Mouse (Mus musculus): Measurements from ENCODE around the gene Sele. TPM values are rescaled to one million over a fixed set of nuclear protein-coding genes. Genes with fewer than 3 reads are reported as not detected.

Gene Sele
- total RNA-seq (2021) (under 1 TPM; 0.23 to 0.70 TPM), polyA plus RNA-seq (2012; rRNA removed) (0.70 and 1.2 TPM in 2 replicates)
- long read RNA-seq, result 0 reads

DNA sequence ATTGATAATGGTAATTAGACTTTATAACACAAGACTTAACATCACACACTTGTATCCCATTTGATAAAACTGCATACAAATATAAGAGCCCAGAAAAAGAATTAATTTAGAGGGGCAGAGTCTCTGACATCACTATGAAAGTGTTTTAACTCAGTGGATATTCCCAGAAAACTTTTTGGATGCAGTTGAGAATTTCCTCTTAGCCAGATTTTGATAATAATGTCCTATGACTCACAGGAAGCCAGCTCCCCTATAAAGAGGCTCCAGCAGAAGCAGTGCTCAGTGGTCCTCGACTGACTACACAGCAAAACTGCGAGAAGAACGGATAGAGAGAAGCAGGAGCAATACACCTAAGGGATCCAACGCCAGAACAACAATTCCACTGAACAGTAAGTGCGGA, at the start of gene Sele:
Gene Sele, plus strand, starts transcription at position 301 of the 400 bp plus-strand sequence.
- intact Hi-C loops (cut with DNase I), result no loop called here
- Histone ChIP-seq H3K79me2 (replicated peaks; ENCODE audit: control insufficient read depth, insufficient read depth, low read length) (no peaks in the 10 kb centered on the region), H3K9ac (ENCODE audit: low read depth, low read length) (no peak within 1 kb of the TSS), H3K27ac (no peak within 1 kb of the TSS), H3K27me3 (ENCODE audit: control insufficient read depth, insufficient read depth, low read length) (peaks cover 2% of the 10 kb centered on the region; the same call in 1 of the 2 replicates), H3K36me3 (ENCODE audit: control insufficient read depth, insufficient read depth, low read length) (no peaks in the 10 kb centered on the region), H3K4me3 (no peak within 1 kb of the TSS), H3K4me1 (ENCODE audit: control insufficient read depth, insufficient read depth, low read length) (no peaks in the 10 kb centered on the region)
- WGBS, result 38% methylated on average over 5 of the region's 5 CpGs
- TF ChIP-seq CTCF (IDR thresholded peaks at IDR 0.05) (no peak), POLR2A (IDR thresholded peaks at IDR 0.05; ENCODE audit: insufficient read depth, low read depth, low read length) (no peak), EP300 (IDR thresholded peaks at IDR 0.05; ENCODE audit: insufficient read depth, low read depth, low read length) (no peak)
- DNase-seq, result no peak

DNA sequence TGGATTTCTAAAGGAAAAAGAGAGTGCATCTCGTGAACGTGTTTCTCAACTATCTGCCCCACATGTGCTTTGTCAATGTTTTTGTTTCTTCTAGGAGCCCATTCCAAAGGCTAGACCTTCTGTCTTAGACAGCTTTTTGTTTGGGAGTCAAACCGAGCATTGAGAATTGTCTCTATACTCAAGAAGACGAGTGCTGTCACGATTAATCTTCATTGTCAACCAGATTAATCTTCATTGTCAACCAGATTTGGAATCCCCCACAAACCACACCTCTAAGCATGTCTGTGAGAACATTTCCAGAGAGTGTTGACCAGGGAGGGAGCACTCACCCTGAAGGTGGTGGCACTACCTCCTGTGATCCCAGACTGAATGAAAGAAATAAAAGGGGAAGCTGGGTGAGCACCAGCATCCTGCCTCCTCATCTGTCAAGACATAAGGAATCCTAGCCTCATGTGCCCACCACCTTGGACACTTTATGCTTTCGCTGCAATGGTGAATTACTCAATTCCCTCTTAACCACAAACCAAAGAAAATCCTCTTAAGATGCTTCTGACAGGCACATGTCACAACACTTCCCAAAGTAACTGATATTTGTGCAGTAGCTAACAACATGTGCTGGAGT, 46.1 kb upstream of the Sele start:
- 66% methylated on average over 6 of the region's 6 CpGs for WGBS
- DNase-seq, result no peak
- no peaks in the 10 kb centered on the region for H3K36me3 ChIP-seq (ENCODE audit: control insufficient read depth, insufficient read depth, low read length)
- intact Hi-C loops (cut with DNase I), result no loop called here
- no peaks in the 10 kb centered on the region for H3K4me1 ChIP-seq (ENCODE audit: control insufficient read depth, insufficient read depth, low read length)
- TF ChIP-seq EP300 (IDR thresholded peaks at IDR 0.05; ENCODE audit: insufficient read depth, low read depth, low read length) (no peak), CTCF (IDR thresholded peaks at IDR 0.05) (no peak), POLR2A (IDR thresholded peaks at IDR 0.05; ENCODE audit: insufficient read depth, low read depth, low read length) (no peak)
- no peak overlapping the region for H3K27ac ChIP-seq
- no peak overlapping the region for H3K4me3 ChIP-seq
- H3K9ac ChIP-seq (ENCODE audit: low read depth, low read length), result no peak overlapping the region
- no peaks in the 10 kb centered on the region for H3K27me3 ChIP-seq (ENCODE audit: control insufficient read depth, insufficient read depth, low read length)
- no peaks in the 10 kb centered on the region for H3K79me2 ChIP-seq (replicated peaks; ENCODE audit: control insufficient read depth, insufficient read depth, low read length)

GRCm38 (mm10) chr1:164004311-164004710, 43.7 kb upstream of the Sele start:
- WGBS, result 76% methylated on average over 3 of the region's 3 CpGs
- H3K4me3 ChIP-seq, result no peak overlapping the region
- H3K4me1 ChIP-seq (ENCODE audit: control insufficient read depth, insufficient read depth, low read length), result no peaks in the 10 kb centered on the region
- H3K27ac ChIP-seq, result no peak overlapping the region
- no peaks in the 10 kb centered on the region for H3K79me2 ChIP-seq (replicated peaks; ENCODE audit: control insufficient read depth, insufficient read depth, low read length)
- TF ChIP-seq POLR2A (IDR thresholded peaks at IDR 0.05; ENCODE audit: insufficient read depth, low read depth, low read length) (no peak), CTCF (IDR thresholded peaks at IDR 0.05) (no peak), EP300 (IDR thresholded peaks at IDR 0.05; ENCODE audit: insufficient read depth, low read depth, low read length) (no peak)
- DNase-seq, result no peak
- H3K36me3 ChIP-seq (ENCODE audit: control insufficient read depth, insufficient read depth, low read length), result no peaks in the 10 kb centered on the region
- H3K9ac ChIP-seq (ENCODE audit: low read depth, low read length), result no peak overlapping the region
- intact Hi-C loops (cut with DNase I), result no loop called here
- no peaks in the 10 kb centered on the region for H3K27me3 ChIP-seq (ENCODE audit: control insufficient read depth, insufficient read depth, low read length)

DNA sequence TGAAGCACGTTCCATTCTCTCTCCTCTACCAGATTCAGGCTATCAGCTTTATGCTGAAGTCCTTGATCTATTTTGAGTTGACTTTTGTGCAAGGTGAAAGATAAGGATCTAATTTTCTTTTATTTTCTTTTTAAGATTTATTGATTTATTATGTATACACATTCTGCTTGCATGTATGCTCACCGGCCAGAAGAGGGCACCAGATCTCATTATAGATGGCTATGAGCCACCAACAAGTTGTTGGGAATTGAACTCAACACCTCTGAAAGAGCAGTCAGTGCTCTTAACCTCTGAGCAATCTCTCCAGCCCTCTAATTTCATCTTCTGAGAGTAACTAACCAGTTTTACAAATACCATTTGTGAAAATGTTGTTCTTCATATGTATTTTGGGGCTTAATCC, 38.8 kb upstream of the Sele start:
- no peak overlapping the region for H3K27ac ChIP-seq
- intact Hi-C loops (cut with DNase I), result loop anchor here (1.0 kb wide), 1 partner anchor 129 kb away; no protein-coding TSS in a partner anchor
- H3K79me2 ChIP-seq (replicated peaks; ENCODE audit: control insufficient read depth, insufficient read depth, low read length), result no peaks in the 10 kb centered on the region
- TF ChIP-seq CTCF (IDR thresholded peaks at IDR 0.05), result peak; percentile 82
- TF ChIP-seq EP300 (IDR thresholded peaks at IDR 0.05; ENCODE audit: insufficient read depth, low read depth, low read length), result no peak
- TF ChIP-seq POLR2A (IDR thresholded peaks at IDR 0.05; ENCODE audit: insufficient read depth, low read depth, low read length), result no peak
- no peak overlapping the region for H3K9ac ChIP-seq (ENCODE audit: low read depth, low read length)
- H3K27me3 ChIP-seq (ENCODE audit: control insufficient read depth, insufficient read depth, low read length), result no peaks in the 10 kb centered on the region
- H3K36me3 ChIP-seq (ENCODE audit: control insufficient read depth, insufficient read depth, low read length), result no peaks in the 10 kb centered on the region
- H3K4me3 ChIP-seq, result no peak overlapping the region
- no peaks in the 10 kb centered on the region for H3K4me1 ChIP-seq (ENCODE audit: control insufficient read depth, insufficient read depth, low read length)
- DNase-seq, result no peak
- WGBS, result 42% methylated on average over 2 of the region's 2 CpGs

DNA sequence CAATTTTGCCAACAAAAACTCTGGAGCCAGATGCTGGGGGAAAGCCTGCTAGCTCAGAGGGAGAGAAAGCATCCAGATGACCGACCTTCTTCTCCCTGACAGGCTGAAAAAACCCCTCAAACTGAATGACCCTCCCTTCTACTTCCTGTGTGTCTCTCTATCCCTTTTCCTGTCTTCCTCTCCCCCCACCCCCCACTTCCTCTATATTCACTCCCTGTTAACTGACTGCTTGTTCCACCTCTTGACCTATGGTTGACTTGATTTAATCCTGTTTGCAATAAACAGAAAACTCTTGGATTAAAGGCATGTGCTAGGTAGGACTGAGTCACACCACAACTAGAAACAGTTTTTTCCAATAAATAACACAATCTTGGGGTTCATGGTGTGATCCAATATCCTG, 33.4 kb upstream of the Sele start:
- Histone ChIP-seq H3K4me3 (no peak overlapping the region), H3K27me3 (ENCODE audit: control insufficient read depth, insufficient read depth, low read length) (no peaks in the 10 kb centered on the region), H3K4me1 (ENCODE audit: control insufficient read depth, insufficient read depth, low read length) (no peaks in the 10 kb centered on the region), H3K9ac (ENCODE audit: low read depth, low read length) (no peak overlapping the region), H3K27ac (no peak overlapping the region), H3K36me3 (ENCODE audit: control insufficient read depth, insufficient read depth, low read length) (no peaks in the 10 kb centered on the region), H3K79me2 (replicated peaks; ENCODE audit: control insufficient read depth, insufficient read depth, low read length) (no peaks in the 10 kb centered on the region)
- TF ChIP-seq POLR2A (IDR thresholded peaks at IDR 0.05; ENCODE audit: insufficient read depth, low read depth, low read length) (no peak), EP300 (IDR thresholded peaks at IDR 0.05; ENCODE audit: insufficient read depth, low read depth, low read length) (no peak), CTCF (IDR thresholded peaks at IDR 0.05) (no peak)
- no peak for DNase-seq
- 22% methylated on average over 1 of the region's 1 CpGs for WGBS
- intact Hi-C loops (cut with DNase I), result no loop called here

- intact Hi-C loops (cut with DNase I), result no loop called here
- WGBS, result 88% methylated on average over 16 of the region's 16 CpGs
- no peak for TF ChIP-seq EP300 (IDR thresholded peaks at IDR 0.05; ENCODE audit: insufficient read depth, low read depth, low read length)
- H3K9ac ChIP-seq (ENCODE audit: low read depth, low read length), result no peak overlapping the region
- no peak overlapping the region for H3K4me3 ChIP-seq
- no peaks in the 10 kb centered on the region for H3K36me3 ChIP-seq (ENCODE audit: control insufficient read depth, insufficient read depth, low read length)
- H3K79me2 ChIP-seq (replicated peaks; ENCODE audit: control insufficient read depth, insufficient read depth, low read length), result no peaks in the 10 kb centered on the region
- H3K4me1 ChIP-seq (ENCODE audit: control insufficient read depth, insufficient read depth, low read length), result no peaks in the 10 kb centered on the region
- DNase-seq, result no peak
- no peaks in the 10 kb centered on the region for H3K27me3 ChIP-seq (ENCODE audit: control insufficient read depth, insufficient read depth, low read length)
- no peak overlapping the region for H3K27ac ChIP-seq
Observed at GRCm38 (mm10) chr1:164018221-164018896, 29.7 kb upstream of the Sele start.

Data from heart, adult 2 months (tissue).